In genomic region chr6:142558076-142558475, GRCm38 (mm10) we compare ENCODE assay signal across 14 mouse cellular contexts. TPM values are rescaled to one million over a fixed set of nuclear protein-coding genes. Genes with fewer than 3 reads are reported as not detected.
A peak's percentile ranks its signal among the peaks of the same experiment; 100 is the strongest.
DNase-seq lines count a peak whose midpoint lies in the region; ATAC-seq and TF ChIP-seq lines count a peak whose summit lies in the region.
"Had no signal": no experiment of that assay in that cellular context is flagged by ENCODE, and none has a peak within 500 bp of the region (broad histone marks: within the 10 kb centered on the region; RNA-seq: fewer than 3 reads in every experiment).

No protein-coding gene starts in this region.

- no peaks in the 10 kb centered on the region for H3K27me3 ChIP-seq in kidney, embryonic 15.5 days
- no peaks in the 10 kb centered on the region for H3K27me3 ChIP-seq in lung, postnatal 0 days (replicated peaks; ENCODE audit: insufficient read depth, low read length)
- H3K27me3 ChIP-seq: heart, embryonic 13.5 days; limb, embryonic 12.5 days had no signal

- peak; percentile 17 for DNase-seq in embryo, embryonic 10 days (ENCODE audit: low spot score)
- DNase-seq in embryo, embryonic 9.5 days (ENCODE audit: extremely low spot score): no peak
- DNase-seq in kidney, adult 9 months: peak; percentile 49
- DNase-seq in lung, postnatal 0 days (ENCODE audit: low spot score): no peak
- DNase-seq in lung, adult 18-20 months: no peak
- no peak for DNase-seq in Muller cell, postnatal 12 days (ENCODE audit: inconsistent ontology term)
- DNase-seq: adrenal gland, adult 2 months; kidney, adult 18-20 months; lung, postnatal 36 days; thymus, postnatal 25 days had no signal

- H3K4me3 ChIP-seq in kidney, embryonic 15.5 days (replicated peaks): no peak overlapping the region
- no peak overlapping the region for H3K4me3 ChIP-seq in lung, postnatal 0 days (ENCODE audit: low read depth, low read length)
- no peak overlapping the region for H3K4me3 ChIP-seq in cortical plate, adult 2 months (ENCODE audit: insufficient read depth, low read length)
- H3K4me3 ChIP-seq: heart, embryonic 13.5 days; limb, embryonic 12.5 days had no signal

- H3K9me3 ChIP-seq in kidney, embryonic 15.5 days (replicated peaks): no peaks in the 10 kb centered on the region
- no peaks in the 10 kb centered on the region for H3K9me3 ChIP-seq in lung, postnatal 0 days (ENCODE audit: low read length)
- H3K9me3 ChIP-seq: heart, embryonic 13.5 days; limb, embryonic 12.5 days had no signal

- no peak overlapping the region for H3K27ac ChIP-seq in kidney, embryonic 15.5 days
- H3K27ac ChIP-seq in lung, postnatal 0 days (ENCODE audit: low read length): no peak overlapping the region
- H3K27ac ChIP-seq in cortical plate, adult 2 months (ENCODE audit: insufficient read depth, low read length): no peak overlapping the region
- H3K27ac ChIP-seq: heart, embryonic 13.5 days; limb, embryonic 12.5 days had no signal

- no peak for ATAC-seq in kidney, embryonic 15.5 days (replicated peaks; ENCODE audit: low FRiP score)
- no peak for ATAC-seq in lung, postnatal 0 days

- H3K4me2 ChIP-seq in kidney, embryonic 15.5 days: no peak overlapping the region
- no peak overlapping the region for H3K4me2 ChIP-seq in lung, postnatal 0 days (replicated peaks; ENCODE audit: low read depth, low read length)
- H3K4me2 ChIP-seq: heart, embryonic 13.5 days; limb, embryonic 12.5 days had no signal

- TF ChIP-seq POLR2A in cortical plate, adult 2 months (IDR thresholded peaks at IDR 0.05; ENCODE audit: extremely low read depth, insufficient read depth, low read length): no peak

- peak; percentile 64 for TF ChIP-seq CTCF in lung, postnatal 0 days (IDR thresholded peaks at IDR 0.05)
- TF ChIP-seq CTCF in cortical plate, adult 2 months (IDR thresholded peaks at IDR 0.05; ENCODE audit: extremely low read depth, insufficient read depth, low read length): peak; percentile 42

- H3K36me3 ChIP-seq in kidney, embryonic 15.5 days: no peaks in the 10 kb centered on the region
- H3K36me3 ChIP-seq in lung, postnatal 0 days (ENCODE audit: insufficient read depth, low read length): no peaks in the 10 kb centered on the region
- H3K36me3 ChIP-seq: heart, embryonic 13.5 days; limb, embryonic 12.5 days had no signal

- no peaks in the 10 kb centered on the region for H3K4me1 ChIP-seq in kidney, embryonic 15.5 days
- no peaks in the 10 kb centered on the region for H3K4me1 ChIP-seq in lung, postnatal 0 days (ENCODE audit: insufficient read depth, low read depth, low read length)
- no peaks in the 10 kb centered on the region for H3K4me1 ChIP-seq in cortical plate, adult 2 months (ENCODE audit: control insufficient read depth, insufficient read depth, low read length)
- H3K4me1 ChIP-seq: limb, embryonic 12.5 days had no signal

- no peak overlapping the region for H3K9ac ChIP-seq in kidney, embryonic 15.5 days
- H3K9ac ChIP-seq in lung, postnatal 0 days (replicated peaks; ENCODE audit: low read depth): no peak overlapping the region
- H3K9ac ChIP-seq: heart, embryonic 13.5 days; limb, embryonic 12.5 days had no signal

- 86% methylated on average over 10 of the region's 10 CpGs for WGBS in kidney, embryonic 15.5 days
- WGBS in lung, postnatal 0 days: 79% methylated on average over 10 of the region's 10 CpGs

- TF ChIP-seq EP300 in lung, postnatal 0 days (IDR thresholded peaks at IDR 0.05): no peak

RNA-seq across cellular contexts. Expression of gene Kcnj8, which starts 13.3 kb away (rescaled TPM):
- 24.4 and 26.8 TPM in 2 replicates for polyA plus RNA-seq in kidney, embryonic 15.5 days (2015; fragmentation: Nextera tagmentation; extraction: Ambion mirVana)
- polyA plus RNA-seq in lung, postnatal 0 days (2015; fragmentation: Nextera tagmentation; extraction: Ambion mirVana): 17.7 and 21.5 TPM in 2 replicates
- 5.1 and 5.6 TPM in 2 replicates for polyA plus RNA-seq in cortical plate, adult 2 months (2012; rRNA removed)

RNA-seq across cellular contexts. Expression of gene Ldhb, which starts 50.3 kb away (rescaled TPM):
- 697 and 713 TPM in 2 replicates for polyA plus RNA-seq in kidney, embryonic 15.5 days (2015; fragmentation: Nextera tagmentation; extraction: Ambion mirVana)
- 182 and 184 TPM in 2 replicates for polyA plus RNA-seq in lung, postnatal 0 days (2015; fragmentation: Nextera tagmentation; extraction: Ambion mirVana)
- 1,109 and 1,198 TPM in 2 replicates for polyA plus RNA-seq in cortical plate, adult 2 months (2012; rRNA removed)

Comparison
In these comparisons a context has a peak if more than half of its experiments do, and no peak if none do; other contexts are left out.
1. DNase-seq: peak in embryo, embryonic 10 days (single experiment) and kidney, adult 9 months (single experiment); none in embryo, embryonic 9.5 days (single experiment), lung, postnatal 0 days (single experiment), lung, adult 18-20 months (0 of 2) and Muller cell, postnatal 12 days (single experiment).